Mouse (Mus musculus) midbrain, embryonic 11.5 days (tissue): ENCODE results near the gene Bbs9. TPM values are rescaled to one million over a fixed set of nuclear protein-coding genes. Genes with fewer than 3 reads are reported as not detected.

Experiments used
- ATAC-seq: fragments of 200-750 bp; cut with Nextera tagmentation; 2 replicates; pipeline ENCODE4 v1.8.0; 2017; ENCODE audit warnings: moderate TSS enrichment, moderate library complexity; ENCODE audit not compliant: low FRiP score
- DNase-seq: peaks from one replicate; pipeline ENCODE4 v3.0.0; 2015; ENCODE audit warnings: low spot score; ENCODE audit errors: missing footprints
- H3K27ac ChIP-seq: fragments of 300-500 bp; sonication (generic); 2 replicates; pipeline ENCODE4 v1.5.1; 2014; ENCODE audit warnings: low read depth, low read length
- H3K27me3 ChIP-seq: fragments of 300-500 bp; sonication (generic); 2 replicates; pipeline ENCODE4 v1.6.1; 2014; ENCODE audit warnings: mild to moderate bottlenecking, low read length, moderate library complexity, mixed read lengths; ENCODE audit not compliant: control insufficient read depth, insufficient read depth
- H3K36me3 ChIP-seq: fragments of 300-500 bp; sonication (generic); 2 replicates; pipeline ENCODE4 v1.6.1; 2014; ENCODE audit warnings: mild to moderate bottlenecking, low read length, moderate library complexity, mixed read lengths; ENCODE audit not compliant: control insufficient read depth, insufficient read depth
- H3K4me1 ChIP-seq: fragments of 300-500 bp; sonication (generic); 2 replicates; pipeline ENCODE4 v1.6.1; 2014; ENCODE audit warnings: low read length; ENCODE audit not compliant: control insufficient read depth, insufficient read depth
- H3K4me2 ChIP-seq: fragments of 300-500 bp; sonication (generic); 2 replicates; pipeline ENCODE4 v1.6.1; 2014; ENCODE audit warnings: mild to moderate bottlenecking, moderate library complexity
- H3K4me3 ChIP-seq: fragments of 300-500 bp; sonication (generic); 2 replicates; pipeline ENCODE4 v1.5.1; 2014; ENCODE audit warnings: low read depth, low read length
- H3K9ac ChIP-seq: fragments of 300-500 bp; sonication (generic); 2 replicates; pipeline ENCODE4 v1.6.1; 2014; ENCODE audit warnings: low read length
- H3K9me3 ChIP-seq: fragments of 300-500 bp; sonication (generic); 2 replicates; pipeline ENCODE4 v1.6.1; 2016; ENCODE audit warnings: low read length; ENCODE audit not compliant: control insufficient read depth
- WGBS: fragments of 180-500 bp; shearing (Covaris S2); extraction: QIAGEN DNeasy Blood & Tissue Kit; methylation state at CpG from one replicate; pipeline ENCODE4 v1.1.7; 2014; 5-methylcytosine and 5-hydroxymethylcytosine counted together
- polyA plus RNA-seq: library from polyadenylated mRNA; unstranded; fragments of >200 nt; fragmentation: Nextera tagmentation; extraction: Ambion mirVana; gene quantifications from 2 replicates; pipeline ENCODE4 v1.2.1, GENCODE M21; 2014

The Bbs9 gene
- polyA plus RNA-seq, 1 experiment from 2014 or later = 17.4 TPM

GRCm38 (mm10) chr9:22457142-22457835 lies 18.2 kb upstream of the Bbs9 start:
- Histone ChIP-seq H3K36me3 (peaks cover 11% of the 10 kb centered on the region), H3K4me3 (no peak overlapping the region), H3K27ac (no peak overlapping the region), H3K9me3 (no peaks in the 10 kb centered on the region), H3K9ac (no peak overlapping the region), H3K27me3 (no peaks in the 10 kb centered on the region), H3K4me1 (no peaks in the 10 kb centered on the region), H3K4me2 (no peak overlapping the region)
- ATAC-seq (no peak), DNase-seq (peak; percentile 45)
- 87% methylated on average over 11 of the region's 11 CpGs for WGBS

- Histone ChIP-seq H3K27me3 (no peaks in the 10 kb centered on the region), H3K4me3 (no peak overlapping the region), H3K27ac (no peak overlapping the region), H3K36me3 (no peaks in the 10 kb centered on the region; the same call in 1 of the 2 replicates), H3K4me2 (no peak overlapping the region), H3K9me3 (no peaks in the 10 kb centered on the region), H3K4me1 (no peaks in the 10 kb centered on the region), H3K9ac (no peak overlapping the region)
- ATAC-seq = no peak
- 95% methylated on average over 3 of the region's 3 CpGs for WGBS
- peak; percentile 8 for DNase-seq
Measured at GRCm38 (mm10) chr9:22461946-22462345, 13.6 kb upstream of the Bbs9 start.

GRCm38 (mm10) chr9:22466212-22466611 lies 9.3 kb upstream of the Bbs9 start:
- no peaks in the 10 kb centered on the region for H3K27me3 ChIP-seq
- H3K36me3 ChIP-seq = no peaks in the 10 kb centered on the region; the same call in 1 of the 2 replicates
- ATAC-seq (no peak), DNase-seq (peak; percentile 73)
- 96% methylated on average over 5 of the region's 5 CpGs for WGBS
- no peak overlapping the region for H3K9ac ChIP-seq
- no peak overlapping the region for H3K27ac ChIP-seq
- no peaks in the 10 kb centered on the region for H3K9me3 ChIP-seq
- no peak overlapping the region for H3K4me2 ChIP-seq
- H3K4me3 ChIP-seq = no peak overlapping the region
- H3K4me1 ChIP-seq = peaks cover 3% of the 10 kb centered on the region; the same call in 1 of the 2 replicates

DNA sequence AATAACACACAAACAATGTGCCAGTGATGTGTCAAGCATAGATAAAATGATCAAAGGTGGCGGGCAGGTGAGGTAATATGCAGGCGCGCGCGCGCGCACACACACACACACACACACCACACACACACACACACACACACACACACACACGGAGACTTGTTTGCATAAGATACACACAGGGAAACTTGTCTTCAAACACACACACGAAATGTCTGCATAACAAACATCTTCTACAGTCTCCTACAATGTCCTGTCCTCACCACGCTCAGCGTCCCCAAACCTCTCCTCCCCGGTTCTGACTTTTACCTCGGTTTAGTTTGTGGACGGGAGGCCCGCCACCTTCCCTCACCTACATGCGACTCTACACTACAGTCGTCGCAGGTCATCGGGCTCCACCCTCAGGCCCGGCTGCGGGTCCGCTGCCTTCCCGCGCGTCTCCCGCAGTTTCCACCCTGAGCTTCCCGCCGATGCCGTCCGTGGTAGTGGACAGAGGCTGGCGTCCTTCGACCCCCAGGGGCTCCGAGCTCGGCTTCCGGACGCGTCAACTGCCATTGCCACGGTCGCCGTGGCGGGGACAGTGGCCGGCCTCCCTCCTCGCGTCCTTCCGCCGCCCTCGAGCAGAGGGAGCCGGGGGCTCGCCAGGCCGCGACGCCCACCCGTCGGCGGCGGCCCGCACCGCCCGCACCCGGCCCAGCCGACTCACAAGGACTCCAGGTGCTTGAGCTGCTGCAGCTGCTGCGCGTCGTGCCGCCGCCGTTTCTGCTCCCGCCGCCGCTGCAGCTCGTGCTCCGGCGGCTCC lies 7.9 kb upstream of the Bbs9 start:
- peak; percentile 82 for ATAC-seq
- peak overlapping the region; percentile 93 for H3K9ac ChIP-seq
- peak overlapping the region; percentile 80 for H3K4me3 ChIP-seq
- peak overlapping the region; percentile 82 for H3K27ac ChIP-seq
- H3K4me1 ChIP-seq = peaks cover 3% of the 10 kb centered on the region; the same call in 1 of the 2 replicates
- no peaks in the 10 kb centered on the region for H3K27me3 ChIP-seq
- no peak for DNase-seq
- no peaks in the 10 kb centered on the region; the same call in 1 of the 2 replicates for H3K36me3 ChIP-seq
- WGBS = 3% methylated on average over 71 of the region's 73 CpGs
- H3K4me2 ChIP-seq = peak overlapping the region; percentile 84
- H3K9me3 ChIP-seq = no peaks in the 10 kb centered on the region

DNA sequence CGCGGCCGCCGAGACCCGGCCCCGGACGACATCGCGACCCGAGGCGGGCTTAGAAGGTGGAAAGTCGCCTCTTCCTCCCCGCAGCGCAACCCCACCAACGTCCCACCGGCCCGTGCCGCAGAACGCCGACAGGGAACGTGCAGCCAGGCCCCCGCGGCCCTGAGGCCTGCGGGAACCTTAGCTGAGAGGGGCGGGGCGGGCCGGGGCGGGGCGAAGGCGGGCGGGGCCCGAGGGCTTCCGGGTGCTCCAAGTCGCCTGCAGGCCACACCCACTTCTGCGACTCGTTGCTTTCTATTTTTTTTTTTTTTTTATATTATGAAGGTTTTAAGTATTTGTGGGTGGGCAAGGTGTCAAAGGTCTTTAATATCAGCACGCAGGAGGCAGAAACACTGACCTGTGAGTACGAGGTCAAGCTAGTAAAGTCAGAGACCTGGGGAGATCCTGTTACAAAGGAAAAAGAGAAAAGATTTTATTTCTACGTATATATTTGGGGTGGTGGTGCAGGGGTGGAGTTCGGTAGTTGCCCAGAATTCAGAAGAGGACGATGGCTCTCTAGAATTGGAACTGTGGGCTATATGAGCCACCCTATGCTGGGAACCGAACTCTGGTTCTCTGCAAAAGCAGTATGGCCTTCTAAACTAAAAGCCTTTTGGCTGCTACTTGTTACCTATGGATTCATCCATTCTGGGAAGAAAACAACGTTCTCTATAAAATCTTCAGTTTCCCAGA lies 7.2 kb upstream of the Bbs9 start:
- Histone ChIP-seq H3K4me3 (peak overlapping the region; percentile 80), H3K27me3 (no peaks in the 10 kb centered on the region), H3K4me2 (peak overlapping the region; percentile 84), H3K4me1 (peaks cover 3% of the 10 kb centered on the region; the same call in 1 of the 2 replicates), H3K36me3 (no peaks in the 10 kb centered on the region; the same call in 1 of the 2 replicates), H3K9me3 (no peaks in the 10 kb centered on the region), H3K9ac (peak overlapping the region; percentile 93), H3K27ac (peak overlapping the region; percentile 82)
- DNase-seq (peak; percentile 97), ATAC-seq (peak; percentile 94)
- WGBS = 5% methylated on average over 41 of the region's 43 CpGs

DNA sequence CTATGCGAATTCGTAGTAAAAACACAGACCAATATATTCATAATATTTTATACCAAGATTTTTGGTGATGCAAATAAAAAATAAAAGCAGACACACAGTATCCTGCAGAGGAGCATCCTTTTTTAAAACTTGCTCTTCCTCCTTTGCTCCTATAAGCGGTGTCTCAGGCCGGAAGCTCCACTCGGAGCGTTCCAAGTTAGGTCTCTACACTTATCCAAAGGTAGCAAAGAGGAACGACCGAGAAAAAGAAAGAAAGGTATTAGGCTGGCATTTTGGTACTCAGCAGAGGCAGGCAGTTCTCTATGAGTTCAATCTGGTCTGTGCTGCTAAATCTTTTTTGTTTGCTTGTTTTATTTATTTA lies 6.6 kb upstream of the Bbs9 start:
- Histone ChIP-seq H3K36me3 (no peaks in the 10 kb centered on the region; the same call in 1 of the 2 replicates), H3K4me2 (no peak overlapping the region), H3K27me3 (no peaks in the 10 kb centered on the region), H3K9me3 (no peaks in the 10 kb centered on the region), H3K4me3 (no peak overlapping the region), H3K27ac (no peak overlapping the region), H3K4me1 (peaks cover 3% of the 10 kb centered on the region; the same call in 1 of the 2 replicates), H3K9ac (no peak overlapping the region)
- ATAC-seq (no peak), DNase-seq (no peak)
- 76% methylated on average over 8 of the region's 8 CpGs for WGBS

GRCm38 (mm10) chr9:22469643-22470042 lies 5.9 kb upstream of the Bbs9 start, which contains the start of gene Rp9:
TSS of gene Rp9 (minus strand) at chr9:22469743.
- H3K9ac ChIP-seq = peak within 1 kb of the TSS; percentile 93
- H3K27me3 ChIP-seq = no peaks in the 10 kb centered on the region
- H3K27ac ChIP-seq = no peak within 1 kb of the TSS
- H3K4me1 ChIP-seq = peaks cover 3% of the 10 kb centered on the region; the same call in 1 of the 2 replicates
- WGBS = 90% methylated on average over 3 of the region's 3 CpGs
- no peaks in the 10 kb centered on the region for H3K9me3 ChIP-seq
- ATAC-seq (no peak), DNase-seq (peak; percentile 54)
- peak within 1 kb of the TSS; percentile 80; the same call in 1 of the 2 replicates for H3K4me3 ChIP-seq
- peak within 1 kb of the TSS; percentile 84 for H3K4me2 ChIP-seq
- H3K36me3 ChIP-seq = no peaks in the 10 kb centered on the region

- Histone ChIP-seq H3K4me1 (no peaks in the 10 kb centered on the region; the same call in 1 of the 2 replicates), H3K4me2 (peak overlapping the region; percentile 85), H3K4me3 (peak overlapping the region; percentile 56), H3K36me3 (no peaks in the 10 kb centered on the region), H3K9ac (peak overlapping the region; percentile 60), H3K27ac (no peak overlapping the region), H3K27me3 (no peaks in the 10 kb centered on the region), H3K9me3 (no peaks in the 10 kb centered on the region)
- DNase-seq (peak; percentile 87), ATAC-seq (no peak)
- WGBS = 6% methylated on average over 10 of the region's 10 CpGs
Measured at GRCm38 (mm10) chr9:22476265-22476664, 750 bp downstream of the Bbs9 start.
